Mouse (Mus musculus): ENCODE data around the gene Akap2. TPM values are rescaled to one million over a fixed set of nuclear protein-coding genes. Genes with fewer than 3 reads are reported as not detected.

Gene Akap2
- total RNA-seq, 1 experiment from 2014 or later: 158 TPM

DNA sequence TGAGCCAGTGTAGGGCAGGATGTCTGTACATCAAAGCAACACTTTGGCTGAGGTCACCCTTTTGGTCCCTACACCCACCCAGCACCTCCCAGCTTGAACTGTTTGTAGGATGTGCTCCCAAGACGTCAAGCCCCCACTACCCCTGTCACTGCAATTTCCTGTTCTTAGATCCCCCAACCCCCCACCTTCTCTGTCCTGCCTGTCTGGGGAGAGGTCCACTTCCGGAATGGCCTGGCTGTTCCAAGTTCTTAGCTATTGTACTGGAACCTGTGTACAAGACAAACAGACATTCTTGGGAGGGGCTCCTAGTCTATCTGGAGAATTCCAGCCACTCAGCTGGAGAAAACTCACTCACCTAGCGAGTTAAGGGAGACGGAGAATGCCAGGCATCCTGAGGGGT lies 116.7 kb downstream of the Akap2 start:
- DNase-seq: no peak

DNA sequence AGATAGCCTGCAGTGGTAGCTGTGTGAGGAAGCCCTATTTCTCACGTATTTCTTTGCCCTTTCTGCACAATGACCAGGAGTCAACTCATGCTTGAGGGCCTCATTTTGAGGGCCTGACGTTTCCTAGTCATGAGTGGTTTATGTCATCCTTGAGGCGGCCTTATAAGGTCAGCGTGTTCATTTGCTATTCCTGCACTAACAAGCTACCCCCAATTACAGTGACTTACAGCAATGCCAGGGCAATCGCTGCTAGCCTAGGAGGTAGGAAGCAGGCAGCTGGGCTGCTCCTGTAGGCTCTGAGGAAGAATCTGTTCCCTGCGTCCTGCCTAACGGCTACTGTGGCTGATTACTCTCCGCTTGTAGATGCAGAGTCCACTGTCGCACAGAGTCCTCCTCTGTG lies 119.6 kb downstream of the Akap2 start:
- no peak for DNase-seq

DNA sequence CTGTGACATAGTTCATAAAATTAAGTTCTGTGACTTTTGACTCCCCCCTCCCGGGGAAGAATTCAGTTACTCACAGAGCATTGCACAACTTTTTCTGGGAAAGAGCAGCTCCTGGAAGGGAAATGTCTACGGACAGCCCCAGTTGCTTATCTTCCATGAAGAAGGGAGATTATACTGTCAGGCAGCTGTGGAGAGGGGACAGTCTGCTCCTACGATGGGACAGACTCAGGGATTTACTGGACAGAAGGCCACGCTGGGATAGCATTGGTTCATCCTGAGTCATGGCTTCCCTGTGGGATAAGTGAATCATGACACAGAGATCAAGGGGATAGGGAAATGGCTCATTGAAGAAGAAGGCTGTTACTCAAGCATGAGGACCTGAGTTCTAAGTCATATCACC lies 121.9 kb downstream of the Akap2 start:
- no peak for DNase-seq

DNA sequence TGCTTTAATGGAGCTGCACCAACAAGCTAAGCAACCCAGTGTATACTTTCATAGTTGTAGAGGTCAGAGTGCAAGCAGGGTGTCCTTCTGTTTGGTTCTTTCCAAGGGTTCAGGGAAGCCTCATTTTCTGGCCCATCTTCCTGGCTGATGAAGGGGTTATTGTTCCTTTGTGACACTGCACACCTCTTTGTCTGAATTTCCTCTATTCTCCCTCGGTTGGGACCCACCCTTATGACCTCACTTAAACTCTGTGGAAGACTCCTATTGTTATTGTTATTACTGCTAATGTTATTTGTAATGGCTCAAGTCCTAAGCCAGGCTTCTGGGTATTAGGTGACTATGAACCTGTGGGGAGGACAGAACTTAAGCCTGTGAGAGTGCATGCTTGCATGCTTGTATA lies 124.5 kb downstream of the Akap2 start:
- DNase-seq: no peak

DNA sequence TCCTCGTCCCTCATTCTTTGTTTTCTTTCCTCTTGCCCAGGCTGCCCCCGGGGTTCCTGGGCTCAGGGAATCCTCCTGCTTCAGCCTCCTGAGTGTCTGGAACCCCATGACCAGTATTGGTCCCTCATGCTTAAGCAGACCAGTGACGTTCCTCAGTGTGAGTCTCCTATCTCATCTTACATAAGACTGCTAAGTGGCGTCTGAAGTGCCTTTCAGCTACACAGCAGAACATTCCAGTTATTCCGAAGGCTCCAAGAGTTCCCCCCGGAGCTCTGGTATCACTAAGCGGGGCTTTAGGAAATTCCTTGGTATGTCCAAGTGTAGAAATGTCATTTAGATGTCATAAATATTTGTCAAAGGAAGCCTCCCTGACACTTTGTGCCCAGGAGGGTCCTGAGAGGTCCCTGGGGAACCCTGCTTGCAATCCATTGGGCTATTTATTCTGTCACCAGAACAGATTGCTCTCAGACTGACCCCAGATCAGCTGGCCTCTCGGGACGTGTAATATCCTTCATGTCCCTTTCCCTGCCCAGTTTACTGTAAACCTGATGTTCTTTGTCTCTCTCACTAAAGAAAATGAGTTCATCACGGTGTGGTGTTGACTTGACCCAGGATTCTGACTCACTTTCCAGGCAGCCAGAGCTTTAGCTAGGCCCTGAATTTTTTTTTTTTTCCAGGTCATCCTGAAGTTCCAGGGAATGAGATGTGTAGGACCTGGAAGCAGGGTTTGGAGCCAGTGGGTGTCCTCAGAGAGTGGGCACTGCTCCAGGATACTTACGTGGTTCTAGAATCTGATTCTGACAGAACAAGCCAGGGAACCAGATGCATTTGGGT lies 125.2 kb downstream of the Akap2 start:
- no peak for DNase-seq

DNA sequence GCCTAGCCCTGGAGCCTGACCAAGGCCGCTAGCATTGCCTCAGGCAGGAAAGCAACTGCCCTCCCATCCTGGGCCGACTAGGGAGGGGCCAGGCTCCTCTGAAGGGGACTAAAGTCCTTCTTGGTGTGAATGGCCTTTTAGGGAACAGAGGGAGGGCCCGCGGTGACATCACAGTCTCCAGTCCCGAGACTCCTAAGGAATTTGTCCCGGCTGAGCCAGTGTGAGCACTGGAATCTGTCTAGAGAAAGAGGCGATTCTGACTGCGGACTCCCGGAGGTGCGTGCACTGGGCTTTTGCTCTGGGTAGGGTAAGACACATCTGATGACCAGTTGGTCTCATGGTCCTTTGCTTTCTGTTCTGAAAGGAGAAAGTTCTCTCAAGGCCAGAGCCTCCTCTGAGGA lies 127.6 kb downstream of the Akap2 start:
- DNase-seq: peak; percentile 86

DNA sequence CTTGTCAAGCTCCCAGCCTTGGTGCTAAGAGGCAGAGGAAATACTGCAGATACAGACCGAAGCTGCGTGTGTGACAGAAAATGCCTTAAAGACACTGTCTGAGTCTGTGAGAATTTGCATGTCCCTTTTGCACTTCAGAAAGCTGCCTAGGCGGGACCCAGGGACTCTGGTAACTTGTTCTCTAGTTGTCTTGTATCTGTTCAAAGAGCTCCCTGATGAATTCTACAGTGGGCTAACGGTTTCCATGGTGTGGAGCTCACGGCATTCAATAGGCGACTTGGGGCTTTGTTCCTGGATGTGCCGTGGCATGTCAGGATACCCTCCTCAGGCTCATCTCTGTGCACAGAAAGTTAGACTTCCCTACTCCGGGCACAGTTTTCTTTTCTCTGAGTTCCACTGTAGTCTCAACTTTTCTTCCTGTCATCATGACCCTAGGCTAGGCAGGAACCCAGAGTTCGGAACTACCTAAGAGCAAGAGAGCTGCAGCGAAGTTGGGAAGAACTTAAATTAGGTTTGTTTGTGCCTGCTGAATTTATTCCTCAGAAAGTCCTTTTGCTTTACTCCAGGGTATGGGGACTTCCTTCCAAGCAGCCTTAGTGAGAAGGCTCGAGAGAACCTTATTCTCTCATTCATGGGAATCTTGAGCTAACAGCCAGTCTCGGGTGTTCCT lies 128.2 kb downstream of the Akap2 start:
- no peak for DNase-seq

DNA sequence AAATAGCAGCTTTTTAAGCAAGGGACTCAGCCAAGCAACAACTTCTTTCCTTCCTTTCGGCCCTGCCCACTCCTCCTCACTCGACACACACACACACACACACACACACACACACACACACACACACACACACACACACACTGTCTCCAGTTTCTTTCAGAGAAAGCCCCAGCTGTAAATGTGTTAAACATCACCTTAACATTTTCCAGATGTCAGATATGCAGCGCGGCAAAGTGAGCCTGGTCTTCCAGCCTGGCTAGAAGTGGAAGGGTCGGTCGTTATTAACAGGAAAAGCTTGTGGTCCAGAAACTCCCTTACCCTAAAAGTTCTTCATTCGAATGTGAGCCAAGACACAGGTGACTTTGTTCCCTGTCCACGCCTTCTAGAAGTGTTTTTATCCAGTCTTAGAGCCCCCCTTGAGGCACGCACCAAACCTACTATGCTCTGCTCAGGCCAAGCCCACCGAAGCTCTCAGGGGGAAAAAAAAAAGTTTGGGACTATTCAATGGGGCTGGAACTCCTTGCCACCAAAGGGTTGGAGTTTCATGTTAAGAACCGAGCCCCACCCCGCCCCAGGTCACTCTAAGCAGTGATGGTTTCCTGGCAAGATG lies 129.0 kb downstream of the Akap2 start:
- DNase-seq: no peak

DNA sequence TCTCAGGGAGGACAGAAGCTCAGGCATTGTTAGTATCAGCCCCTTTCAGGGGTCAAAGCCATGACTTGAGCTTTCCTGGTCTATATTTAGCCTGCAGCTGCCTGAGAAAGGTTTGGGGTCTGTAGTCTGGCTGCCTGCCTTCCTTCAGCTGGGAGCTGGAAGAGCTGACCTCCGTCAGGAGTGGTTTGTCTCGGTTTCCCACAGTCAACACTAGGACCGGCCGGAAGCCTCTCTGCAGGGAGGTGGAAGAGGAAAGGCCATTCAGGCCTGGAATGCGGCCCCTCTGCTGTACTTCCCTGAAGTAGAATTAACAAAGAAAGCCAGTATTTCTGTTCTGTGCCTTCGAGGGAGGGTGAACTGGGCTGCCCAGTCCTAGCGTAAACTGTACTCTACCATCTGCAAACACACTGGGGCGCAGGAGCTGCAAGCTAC lies 129.6 kb downstream of the Akap2 start:
- peak; percentile 42 for DNase-seq

DNA sequence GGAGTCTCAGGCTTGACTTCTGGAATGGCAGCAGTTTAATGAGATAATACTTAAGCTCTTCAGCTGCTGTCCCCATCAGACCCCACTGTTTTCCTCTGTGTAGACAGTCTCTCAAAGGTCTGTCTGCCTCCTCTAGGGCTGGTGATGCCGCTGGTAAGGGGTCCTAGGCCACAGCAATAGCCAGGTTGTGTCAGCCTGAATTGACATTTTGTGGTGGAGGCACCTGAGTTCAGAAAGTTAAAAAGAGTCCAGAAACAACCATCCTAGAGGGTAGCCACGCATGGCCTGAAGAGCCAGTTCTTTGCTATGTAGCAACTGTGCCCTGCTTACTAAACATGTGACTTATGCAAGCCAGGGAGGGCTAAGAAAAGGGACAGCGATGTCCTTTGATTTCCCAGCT lies 130.2 kb downstream of the Akap2 start:
- DNase-seq: no peak

DNA sequence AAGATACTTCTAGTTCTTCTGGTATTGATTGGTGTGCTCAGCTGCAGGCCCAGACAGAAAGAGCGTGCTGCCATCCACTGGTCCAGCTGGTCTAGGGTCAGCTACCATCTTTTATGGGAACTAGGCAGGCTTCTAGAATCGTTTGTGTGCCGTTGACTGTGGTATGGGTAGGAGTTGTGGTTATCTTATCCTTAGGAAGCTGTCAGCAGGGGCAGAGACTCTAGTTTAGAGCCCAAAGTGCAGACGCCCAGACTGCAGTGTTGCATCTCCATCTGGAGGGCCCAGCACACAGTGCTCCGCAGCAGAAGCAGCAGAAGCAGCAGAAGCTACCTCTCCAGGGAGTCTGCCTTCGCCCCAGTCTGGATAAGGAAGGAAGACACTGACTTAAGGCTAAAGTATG lies 132.0 kb downstream of the Akap2 start:
- DNase-seq: no peak

DNA sequence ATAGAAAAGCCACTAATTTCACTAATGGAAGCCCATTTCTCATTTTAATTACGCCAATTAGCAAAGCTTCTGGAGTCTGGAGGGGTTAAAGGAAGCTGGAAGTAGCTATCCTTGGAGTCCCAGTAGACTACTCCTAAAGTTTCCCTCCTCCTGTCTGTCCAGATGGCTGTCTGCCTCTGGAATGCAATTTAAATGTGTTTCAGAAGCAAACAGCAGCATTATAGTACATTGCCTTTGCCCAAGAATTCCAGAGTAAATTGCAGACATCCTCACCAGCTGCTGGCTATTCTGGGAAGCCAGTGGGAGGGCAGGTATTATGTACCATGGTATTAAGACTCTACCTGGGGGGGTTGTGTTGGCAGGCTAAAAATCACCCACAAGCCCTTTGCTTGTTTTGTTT lies 134.3 kb downstream of the Akap2 start:
- DNase-seq: no peak

DNA sequence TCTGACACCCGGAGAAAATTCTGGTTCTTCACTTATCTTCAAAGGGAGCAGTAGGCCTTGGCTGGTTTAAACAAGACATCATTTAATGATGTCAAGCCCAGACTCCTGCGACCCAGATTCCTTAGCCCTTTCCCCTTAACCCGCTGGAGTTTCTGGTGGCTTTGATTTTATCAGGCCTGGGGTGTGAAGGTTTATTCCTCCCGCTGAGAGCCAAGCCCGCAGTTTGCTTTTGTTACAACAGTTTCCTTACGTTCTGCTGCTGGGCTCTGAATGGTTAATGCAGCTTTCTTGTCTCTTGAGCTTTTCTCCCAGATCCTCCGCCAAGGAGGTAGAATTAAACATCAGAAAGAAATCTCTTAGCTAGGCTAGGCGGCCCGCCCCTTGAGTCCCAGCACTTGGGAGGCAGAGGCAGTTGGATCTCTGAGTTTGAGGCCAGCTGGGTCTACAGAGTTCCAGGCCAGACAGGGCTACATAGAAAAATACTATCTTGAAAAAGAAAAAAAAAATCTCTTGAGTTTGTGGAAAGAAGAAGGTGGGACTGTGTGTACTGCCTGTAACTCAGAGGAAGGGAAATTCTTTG lies 135.1 kb downstream of the Akap2 start:
- DNase-seq: no peak

DNA sequence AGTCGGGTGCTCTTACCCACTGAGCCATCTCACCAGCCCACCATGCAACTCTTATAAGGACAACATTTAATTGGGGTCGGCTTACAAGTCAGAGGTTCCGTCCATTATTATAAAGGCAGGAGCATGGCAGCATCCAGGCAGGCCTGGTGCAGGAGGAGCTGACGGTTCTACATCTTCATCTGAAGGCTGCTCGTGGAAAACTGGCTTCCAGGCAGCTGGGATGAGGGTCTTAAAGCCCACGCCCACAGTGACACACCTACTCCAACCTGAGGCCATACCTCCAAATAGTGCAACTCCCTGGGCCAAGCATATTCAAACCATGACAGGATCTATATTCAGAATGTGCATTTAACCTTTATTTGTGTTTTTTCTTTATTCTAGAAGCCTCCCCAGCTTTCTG lies 136.7 kb downstream of the Akap2 start:
- DNase-seq: no peak

DNA sequence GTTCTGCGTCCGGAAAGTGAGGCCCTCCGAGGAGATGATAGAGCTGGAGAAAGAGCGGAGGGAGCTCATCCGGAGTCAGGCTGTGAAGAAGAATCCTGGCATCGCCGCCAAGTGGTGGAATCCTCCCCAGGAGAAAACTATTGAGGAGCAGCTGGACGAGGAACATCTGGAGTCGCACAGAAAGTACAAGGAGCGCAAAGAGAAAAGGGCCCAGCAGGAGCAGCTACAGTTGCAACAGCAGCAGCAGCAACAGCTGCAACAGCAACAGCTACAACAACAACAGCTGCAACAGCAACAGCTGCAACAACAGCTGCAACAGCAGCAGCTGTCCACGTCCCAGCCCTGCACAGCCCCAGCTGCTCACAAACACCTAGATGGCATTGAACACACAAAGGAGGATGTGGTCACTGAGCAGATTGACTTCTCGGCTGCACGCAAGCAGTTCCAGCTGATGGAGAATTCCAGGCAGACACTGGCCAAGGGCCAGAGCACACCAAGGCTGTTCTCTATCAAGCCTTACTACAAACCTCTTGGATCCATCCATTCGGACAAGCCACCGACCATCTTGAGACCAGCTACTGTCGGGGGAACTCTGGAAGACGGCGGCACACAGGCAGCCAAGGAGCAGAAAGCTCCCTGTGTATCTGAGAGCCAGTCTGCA lies 138.0 kb downstream of the Akap2 start:
- peak; percentile 39 for DNase-seq

DNA sequence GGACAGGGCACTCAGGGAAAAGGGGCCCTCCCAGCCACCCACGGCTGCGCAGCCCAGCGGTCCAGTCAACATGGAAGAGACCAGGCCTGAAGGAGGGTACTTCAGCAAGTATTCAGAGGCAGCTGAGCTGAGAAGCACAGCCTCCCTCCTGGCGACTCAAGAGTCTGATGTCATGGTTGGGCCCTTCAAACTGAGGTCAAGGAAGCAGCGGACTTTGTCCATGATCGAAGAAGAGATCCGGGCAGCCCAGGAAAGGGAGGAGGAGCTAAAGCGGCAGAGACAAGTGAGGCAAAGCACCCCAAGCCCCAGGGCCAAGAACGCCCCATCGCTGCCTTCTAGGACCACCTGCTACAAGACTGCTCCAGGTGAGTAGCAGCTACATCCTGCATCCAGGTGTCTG lies 139.2 kb downstream of the Akap2 start:
- DNase-seq: no peak

DNA sequence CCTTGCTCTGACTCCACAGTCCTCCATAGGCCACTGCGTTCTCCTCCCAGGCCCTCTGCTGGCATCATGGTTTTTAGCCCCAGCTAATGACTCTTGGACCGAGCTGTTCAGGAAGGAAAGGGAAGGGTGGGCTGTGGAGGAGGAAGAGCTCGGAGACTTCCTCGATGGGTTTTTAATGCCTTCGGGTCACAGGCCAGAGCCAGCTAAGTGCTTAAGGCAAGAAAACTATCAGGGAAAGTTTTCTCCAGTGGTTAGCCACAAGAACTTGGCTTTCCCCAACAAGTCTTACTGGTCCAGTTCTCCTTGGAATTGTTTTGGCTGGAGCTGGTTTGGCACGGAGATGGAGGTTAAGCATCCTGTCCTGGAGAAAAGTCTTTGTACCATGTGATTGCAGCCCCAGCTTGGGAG lies 142.8 kb downstream of the Akap2 start:
- DNase-seq: no peak

DNA sequence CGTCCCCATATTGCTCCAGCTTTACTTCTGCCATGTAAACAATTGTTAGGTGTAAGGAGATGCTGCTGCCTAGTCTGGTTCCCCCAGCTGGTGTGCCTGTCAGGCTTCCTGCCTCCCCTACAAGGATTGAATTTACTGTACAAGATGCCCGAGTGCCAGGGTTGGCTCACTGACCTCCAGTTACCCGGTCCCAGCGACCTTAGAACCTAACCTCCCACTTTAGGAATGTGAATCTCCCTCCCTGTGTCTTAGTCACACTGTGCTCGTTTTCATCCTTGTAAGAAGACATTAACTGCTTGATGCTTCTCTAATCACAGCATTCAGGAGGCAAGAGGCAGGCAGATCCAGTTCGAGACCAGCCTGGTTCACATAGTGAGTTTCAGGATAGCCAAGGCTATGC lies 143.7 kb downstream of the Akap2 start:
- no peak for DNase-seq

DNA sequence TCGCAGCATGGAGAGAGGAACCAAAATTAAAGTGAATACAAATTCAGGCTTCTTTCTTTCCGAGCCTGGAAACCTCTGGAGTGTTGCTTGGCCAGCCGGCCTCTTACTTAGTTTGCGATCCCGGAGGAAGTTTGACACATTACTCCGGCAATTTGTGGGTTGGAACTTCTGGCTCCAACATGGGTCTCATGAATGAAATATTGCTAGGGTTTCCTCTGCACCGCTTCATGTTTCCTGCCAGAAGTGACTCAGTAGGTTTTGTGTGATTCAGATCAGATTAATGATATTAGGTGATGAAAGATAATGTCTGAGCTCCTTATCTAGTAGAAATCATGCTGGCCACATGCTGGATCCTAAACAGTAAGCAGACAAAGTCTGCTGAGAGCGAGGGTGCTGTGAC lies 144.4 kb downstream of the Akap2 start:
- no peak for DNase-seq

DNA sequence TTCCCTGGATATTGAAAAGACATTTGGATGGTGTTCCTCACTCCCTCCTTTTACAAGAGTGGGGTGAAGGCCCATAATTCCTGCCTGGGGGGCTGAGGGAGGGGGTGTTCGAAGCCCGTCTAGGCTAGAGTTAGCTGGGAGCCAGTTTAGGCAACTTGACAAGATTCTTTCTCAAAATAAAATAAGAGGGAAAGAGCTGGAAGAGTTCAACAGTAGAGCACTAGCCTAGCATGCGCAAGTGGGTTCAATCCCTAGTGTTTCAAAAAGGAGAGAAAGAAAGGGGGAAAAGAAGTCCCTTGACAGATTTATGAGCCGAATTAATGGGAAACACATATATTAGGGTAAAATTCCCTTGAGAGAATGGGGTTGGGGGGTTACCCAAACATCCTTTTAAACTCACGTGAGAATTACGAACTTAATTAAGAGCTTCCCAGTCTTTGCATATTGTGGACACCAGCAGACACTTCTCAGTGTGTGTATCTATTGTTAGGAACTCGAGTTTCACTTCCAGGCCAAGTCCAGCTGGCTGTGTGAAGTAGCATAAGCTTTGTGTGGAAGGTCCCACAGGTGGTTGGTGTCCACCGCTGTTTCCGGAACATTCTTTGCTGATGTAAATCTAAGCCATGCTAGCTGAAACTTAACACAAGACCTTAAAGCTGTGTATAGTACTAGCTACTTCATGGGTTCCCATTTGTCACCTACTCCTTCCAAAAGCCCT lies 145.0 kb downstream of the Akap2 start:
- DNase-seq: no peak

DNA sequence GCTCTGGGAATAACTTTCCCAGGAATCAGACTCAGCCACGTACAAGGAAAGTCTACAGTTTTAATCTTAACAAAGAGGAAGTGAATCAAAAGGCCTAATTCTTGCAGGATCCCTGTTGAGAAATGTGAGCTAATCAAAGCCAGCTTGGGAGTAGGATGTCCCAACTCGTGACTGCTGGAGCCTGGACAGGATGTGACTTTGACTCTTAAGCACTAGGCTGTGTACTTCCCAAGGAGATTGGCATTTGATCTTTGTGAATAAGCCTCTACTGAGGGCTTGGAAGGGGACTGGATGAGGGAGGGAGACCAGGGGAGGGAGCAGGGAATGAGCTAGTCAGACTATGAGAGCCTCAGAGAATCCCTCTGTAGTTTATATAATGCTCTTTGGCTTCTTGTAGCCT lies 148.6 kb downstream of the Akap2 start:
- DNase-seq: no peak

DNA sequence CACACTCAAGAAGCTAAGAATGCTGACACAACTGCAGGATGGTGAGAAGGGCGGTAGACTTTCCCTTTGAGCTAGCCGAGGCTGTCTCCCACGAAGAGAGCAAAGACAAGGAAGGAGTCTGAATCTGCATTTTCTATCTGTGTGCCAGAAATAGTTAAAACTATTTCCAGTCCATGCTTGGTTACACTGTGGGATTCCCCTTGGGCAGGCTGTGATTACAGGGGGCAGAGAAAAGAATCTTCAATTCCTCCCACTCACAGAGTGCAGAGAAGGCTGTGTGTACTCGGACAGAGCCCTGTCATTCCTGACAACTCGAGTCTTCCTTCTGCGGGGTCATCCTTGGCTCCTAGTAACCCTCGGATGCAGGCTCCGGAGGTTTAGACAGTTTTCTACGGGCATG lies 149.5 kb downstream of the Akap2 start:
- no peak for DNase-seq

Measured in adrenal gland, postnatal 25 days (tissue).